Mouse (Mus musculus) liver, embryonic 15.5 days (tissue): ENCODE measurements around the gene 4931409K22Rik. TPM values are rescaled to one million over a fixed set of nuclear protein-coding genes. Genes with fewer than 3 reads are reported as not detected.

ENCODE experiments used
- microRNA counts: library from miRNA; unstranded; fragments of <30 nt; microRNA quantifications from one replicate; lab custom pipeline; 2016
- microRNA-seq: library from miRNA; unstranded; fragments of <30 nt; microRNA quantifications from one replicate; pipeline ENCODE4, GENCODE M21; 2016
- polyA plus RNA-seq: library from polyadenylated mRNA; unstranded; fragments of >200 nt; fragmentation: Nextera tagmentation; extraction: Ambion mirVana; gene quantifications from 2 replicates; pipeline ENCODE4 v1.2.1, GENCODE M21; 2015

Gene 4931409K22Rik
- polyA plus RNA-seq, 1 experiment from 2014 or later: not detected

MicroRNAs within 50 kb of the gene (microRNA counts, 519-probe panel; counts per million panel counts)
- microRNA mmu-miR-671-3p (lab: Ali Mortazavi, UCI) (1,664 counts per million, percentile 12 among the panel's probes with 10 or more counts), microRNA mmu-miR-671-5p (lab: Ali Mortazavi, UCI) (not detected)

Small RNA genes within 50 kb of the gene (microRNA-seq; reads per million reads assigned to microRNA genes)
- 571 reads per million, percentile 71 among the genes with 10 or more reads in this experiment for gene Mir671

Other genes with a start within 250 kb of the 4931409K22Rik start
- gene Kcnh2, start 205.2 kb downstream of the 4931409K22Rik start, polyA plus RNA-seq: 0.35 and 0.68 TPM in 2 replicates
- gene Nos3, start 192.0 kb downstream of the 4931409K22Rik start, polyA plus RNA-seq: 2.1 and 2.5 TPM in 2 replicates
- 0.58 and 2.2 TPM in 2 replicates for gene Atg9b, start 164.7 kb downstream of the 4931409K22Rik start, polyA plus RNA-seq
- 25.6 and 30.8 TPM in 2 replicates for gene Abcb8, start 163.1 kb downstream of the 4931409K22Rik start, polyA plus RNA-seq
- gene Asic3, start 143.4 kb downstream of the 4931409K22Rik start, polyA plus RNA-seq: not detected in 2 replicates
- gene Cdk5, start 133.3 kb downstream of the 4931409K22Rik start, polyA plus RNA-seq: 7.7 and 8.8 TPM in 2 replicates
- gene Slc4a2, start 133.0 kb downstream of the 4931409K22Rik start, polyA plus RNA-seq: 8.9 and 10.3 TPM in 2 replicates
- 49.3 and 55.5 TPM in 2 replicates for gene Fastk, start 111.5 kb downstream of the 4931409K22Rik start, polyA plus RNA-seq
- 5.1 and 5.5 TPM in 2 replicates for gene Tmub1, start 109.0 kb downstream of the 4931409K22Rik start, polyA plus RNA-seq
- gene Agap3, start 104.6 kb downstream of the 4931409K22Rik start, polyA plus RNA-seq: 11.3 and 14.7 TPM in 2 replicates
- not detected in 2 replicates for gene Gbx1, start 29.6 kb downstream of the 4931409K22Rik start, polyA plus RNA-seq
- gene Asb10, start 15.8 kb downstream of the 4931409K22Rik start, polyA plus RNA-seq: 0.07 and 0.12 TPM in 2 replicates
- 43.2 and 44.4 TPM in 2 replicates for gene Abcf2, start 20.7 kb upstream of the 4931409K22Rik start, polyA plus RNA-seq
- 10.5 and 13.4 TPM in 2 replicates for gene Chpf2, start 29.9 kb upstream of the 4931409K22Rik start, polyA plus RNA-seq
- gene Smarcd3, start 67.6 kb upstream of the 4931409K22Rik start, polyA plus RNA-seq: 1.3 and 1.5 TPM in 2 replicates
- 12.4 and 12.5 TPM in 2 replicates for gene Nub1, start 128.7 kb upstream of the 4931409K22Rik start, polyA plus RNA-seq
- 1.1 and 1.5 TPM in 2 replicates for gene Wdr86, start 173.9 kb upstream of the 4931409K22Rik start, polyA plus RNA-seq
- not detected in 2 replicates for gene Crygn, start 201.2 kb upstream of the 4931409K22Rik start, polyA plus RNA-seq